Mouse (Mus musculus) heart, postnatal 25 days (tissue): ENCODE measurements around the gene Rint1. TPM values are rescaled to one million over a fixed set of nuclear protein-coding genes. Genes with fewer than 3 reads are reported as not detected.
A peak's percentile ranks its signal among the peaks of the same experiment; 100 is the strongest.
"Not testable (repeated sequence)": the region's sequence is repeated elsewhere in the genome, so short reads cannot be mapped to it uniquely, and the experiment has no call there.

ENCODE experiments used
- DNase-seq: peaks from one replicate; pipeline ENCODE4 v3.0.0; 2022; ENCODE audit warnings: low spot score
- intact Hi-C: fragments of 180-260 bp; cut with DNase I; formaldehyde crosslinking; loops from one replicate; pipeline ENCODE4 v1.15.1; 2025
- total RNA-seq, 2 experiments: library from RNA; stranded (reverse); gene quantifications; 2 replicates each; pipeline ENCODE4 v1.2.3; 2021

Gene Rint1
- total RNA-seq, 2 experiments from 2014 or later, result 11.3 to 12.5 TPM

DNA sequence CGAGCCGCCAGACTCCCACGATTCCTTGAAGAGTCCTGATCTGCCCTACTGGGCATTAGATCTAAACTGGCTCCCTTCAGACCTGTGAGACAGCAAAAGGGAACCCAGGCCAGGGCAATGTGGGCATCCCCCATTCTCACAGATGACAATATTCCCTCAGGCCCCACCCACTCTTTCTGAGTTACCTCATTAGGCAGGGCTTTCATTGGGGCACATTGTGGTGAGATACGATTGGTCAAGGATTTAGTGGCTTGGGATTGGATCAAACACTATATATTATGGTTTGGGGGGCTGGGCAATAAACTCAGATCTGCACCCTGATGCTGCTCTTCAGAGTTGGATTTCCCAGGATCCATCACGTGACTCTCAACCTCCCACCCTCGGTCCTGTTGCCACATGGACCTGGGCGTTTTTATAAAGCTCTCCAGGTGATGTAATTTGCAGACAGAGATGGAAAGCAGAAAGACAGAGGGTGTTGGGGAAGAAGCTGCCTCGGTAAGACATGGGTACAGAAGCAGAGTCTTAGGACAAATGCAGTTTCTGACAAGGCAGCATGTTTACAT is 36.7 kb downstream of the Rint1 start:
- intact Hi-C loops, result no loop called here
- DNase-seq, result no peak

DNA sequence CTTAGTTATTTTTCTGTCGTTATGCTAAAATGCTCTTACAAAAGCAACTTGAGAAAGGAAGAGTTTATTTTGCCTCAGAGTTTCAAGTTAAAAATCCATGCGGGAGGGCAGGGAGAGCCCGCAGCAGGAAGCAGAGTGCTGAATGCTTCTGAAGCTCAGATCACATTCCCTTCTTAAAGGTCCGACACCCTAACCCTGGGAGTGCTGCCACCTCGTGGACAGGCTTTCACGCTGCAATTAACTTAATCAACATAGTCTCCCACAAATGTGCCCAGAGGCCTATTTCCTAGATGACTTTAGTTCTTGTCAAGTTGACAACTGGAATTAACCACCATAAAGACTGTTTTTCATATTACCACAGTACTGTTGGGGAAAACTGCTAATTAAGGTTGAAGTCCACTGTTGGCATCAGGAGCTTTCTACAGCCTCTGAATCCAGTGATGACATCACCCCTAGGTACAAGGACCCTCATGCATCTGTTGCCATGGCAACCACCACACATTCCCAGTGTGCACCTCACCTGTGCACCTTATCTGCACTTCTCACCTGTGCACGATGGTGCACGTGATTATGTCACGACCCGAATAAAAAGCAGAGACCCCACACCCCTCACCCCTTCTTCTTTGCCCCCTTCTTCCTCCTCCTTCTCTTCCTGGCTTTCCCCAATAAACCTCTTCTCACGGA is 39.0 kb downstream of the Rint1 start:
- DNase-seq, result no peak
- intact Hi-C loops, result no loop called here

DNA sequence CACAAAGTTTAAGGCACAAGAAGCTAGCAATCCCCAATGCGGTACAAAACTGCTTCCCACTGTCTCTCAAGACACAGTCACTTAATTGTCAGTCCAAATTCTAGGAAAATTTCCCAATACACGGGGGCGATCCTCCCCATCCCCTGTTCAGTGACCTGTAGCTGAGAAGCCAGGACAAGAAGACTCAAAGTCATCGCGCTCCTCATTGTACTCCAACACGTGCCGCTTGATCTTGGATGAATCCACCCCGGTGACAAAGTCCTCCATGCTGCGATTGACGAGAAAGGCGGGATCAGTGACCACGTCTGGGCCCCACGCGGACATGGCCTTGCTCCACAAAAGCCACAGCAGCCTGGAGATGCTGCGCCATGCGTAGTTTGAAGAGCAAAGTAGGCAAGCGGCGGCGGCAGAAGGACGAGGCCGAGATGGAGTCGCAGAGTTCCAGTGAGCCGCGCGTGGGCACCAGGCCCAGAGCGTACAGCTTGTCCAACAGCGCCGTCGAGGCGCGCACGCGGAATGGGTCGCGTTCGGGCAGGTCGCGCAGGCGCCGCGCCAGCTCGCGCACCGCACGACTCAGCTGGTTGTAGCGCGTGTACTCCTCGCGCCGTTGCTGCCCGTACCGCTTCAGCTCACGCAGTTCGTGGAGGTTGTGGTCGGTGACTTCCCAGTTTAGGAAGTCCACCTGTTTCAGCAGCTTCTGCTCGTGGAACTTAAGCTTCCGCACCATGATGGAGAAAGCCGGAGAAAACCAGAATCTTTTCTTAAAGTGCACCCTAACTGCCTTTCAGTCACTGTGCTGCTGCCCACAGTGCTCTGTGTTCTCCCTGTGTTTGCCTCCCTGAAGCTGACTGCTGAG is 43.6 kb downstream of the Rint1 start:
- DNase-seq, result no peak
- intact Hi-C loops, result no loop called here

DNA sequence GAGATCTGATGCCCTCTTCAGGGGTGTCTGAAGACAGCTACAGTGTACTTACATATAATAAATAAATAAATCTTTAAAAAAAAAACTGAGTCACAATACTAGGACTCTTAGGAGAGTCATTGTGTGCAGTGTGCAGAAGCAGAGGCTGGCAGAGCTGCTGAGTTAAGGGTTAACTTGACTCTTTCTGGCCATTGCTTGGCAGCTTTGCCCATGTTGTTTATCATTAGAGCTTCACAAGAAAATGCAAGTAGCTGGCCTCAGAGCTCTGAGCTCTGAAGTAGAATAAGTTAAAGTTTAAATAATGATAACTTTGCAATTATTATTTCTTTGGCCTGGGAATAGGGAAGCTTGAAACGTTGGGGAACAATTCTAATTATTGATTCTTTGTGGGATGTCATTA is 48.2 kb downstream of the Rint1 start:
- intact Hi-C loops, DNase-seq: not testable (repeated sequence)

DNA sequence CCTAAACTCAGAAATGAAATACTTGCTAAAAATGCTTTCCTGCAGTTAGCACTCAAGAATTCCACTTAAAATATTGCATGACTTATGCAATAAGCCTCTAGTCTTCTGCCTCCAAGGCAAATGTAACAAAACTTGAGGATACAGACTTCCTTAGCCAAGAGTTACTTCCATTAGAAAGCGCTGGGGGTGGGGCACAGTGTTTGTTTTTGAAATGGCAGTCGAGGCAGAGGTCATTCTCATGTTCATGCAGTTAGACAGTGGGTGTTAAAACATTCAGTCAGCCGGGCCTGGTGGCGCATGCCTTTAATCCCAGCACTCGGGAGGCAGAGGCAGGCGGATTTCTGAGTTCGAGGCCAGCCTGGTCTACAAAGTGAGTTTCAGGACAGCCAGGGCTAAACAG is 50.6 kb downstream of the Rint1 start:
- DNase-seq, result no peak
- intact Hi-C loops, result no loop called here

DNA sequence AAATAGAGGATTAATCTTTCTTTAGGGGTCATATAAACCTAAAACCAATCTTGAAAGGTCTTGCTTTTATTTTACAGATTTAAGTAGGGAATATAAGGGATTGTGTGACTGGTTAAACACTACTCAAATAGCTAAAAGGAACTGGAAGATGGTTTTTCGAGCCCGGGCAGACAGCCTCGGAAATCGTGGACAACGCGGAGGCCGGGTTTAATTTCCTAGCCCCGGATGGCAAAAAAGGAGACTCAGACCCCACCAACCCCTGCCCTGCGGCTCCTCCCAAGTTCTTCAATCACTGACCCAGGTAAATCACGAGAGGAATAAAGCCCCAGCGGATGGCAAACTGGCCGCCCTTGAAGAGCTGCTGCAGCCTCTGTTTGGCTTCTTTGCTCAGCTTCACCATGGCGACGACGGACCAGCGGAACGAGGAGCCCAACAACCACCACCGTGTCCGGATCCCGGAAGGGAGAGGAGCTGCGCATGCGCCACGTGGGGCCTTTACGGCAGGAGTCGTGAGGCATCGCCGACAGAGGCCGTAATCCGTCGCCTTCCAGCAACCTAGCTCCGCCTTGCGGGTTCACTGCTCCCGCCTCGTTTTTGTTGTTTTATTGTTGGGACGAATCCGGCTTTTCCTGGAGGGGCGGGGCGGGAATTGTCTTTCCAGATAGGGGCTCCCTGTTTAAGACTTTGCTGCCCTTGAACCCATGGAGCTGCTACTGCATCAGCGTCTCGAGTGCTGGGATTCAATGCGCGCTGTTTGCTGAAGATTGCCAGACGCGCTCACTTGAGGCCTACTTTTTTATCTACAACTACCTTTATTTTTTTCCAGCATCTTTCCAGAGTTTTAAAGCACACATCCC is 56.4 kb downstream of the Rint1 start, which contains the start of gene Tomm7:
Gene Tomm7 (minus strand): TSS at position 488 of the 857 bp plus-strand sequence.
- peak; percentile 95 for DNase-seq
- intact Hi-C loops, result no loop called here

DNA sequence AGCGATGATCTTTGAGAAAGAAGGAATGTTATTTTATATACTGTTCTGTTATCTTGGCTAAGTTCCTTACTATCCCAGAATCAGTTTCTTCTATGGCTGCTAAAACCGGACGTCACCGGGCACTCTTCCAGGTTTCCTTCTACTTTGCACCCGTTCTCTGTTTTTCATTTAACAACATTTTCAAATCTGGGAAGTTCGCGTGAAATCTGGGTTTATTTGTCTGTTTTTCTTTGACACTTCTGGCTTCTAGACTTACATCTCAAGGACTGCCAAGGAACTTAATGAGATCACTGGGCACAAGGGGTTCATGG is 57.0 kb downstream of the Rint1 start:
- no peak for DNase-seq
- intact Hi-C loops, result no loop called here

DNA sequence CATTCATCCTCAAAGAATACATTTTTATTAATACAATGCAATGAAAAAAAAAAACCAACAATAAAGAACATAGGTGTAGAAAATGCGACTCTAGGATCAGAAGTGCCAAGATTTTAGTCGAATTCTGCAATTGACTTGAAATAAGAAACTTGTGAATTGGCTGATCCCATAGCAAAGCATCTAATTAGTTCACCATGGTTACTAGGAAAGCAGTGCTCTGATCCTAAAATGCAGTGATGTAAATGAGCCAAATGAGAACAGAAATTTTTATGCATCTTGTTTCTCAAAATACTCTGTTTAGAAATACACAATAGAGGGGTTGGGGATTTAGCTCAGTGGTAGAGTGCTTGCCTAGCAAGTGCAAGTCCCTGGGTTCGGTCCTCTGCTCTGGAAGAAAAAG is 57.6 kb downstream of the Rint1 start:
- intact Hi-C loops, result no loop called here
- DNase-seq, result no peak

DNA sequence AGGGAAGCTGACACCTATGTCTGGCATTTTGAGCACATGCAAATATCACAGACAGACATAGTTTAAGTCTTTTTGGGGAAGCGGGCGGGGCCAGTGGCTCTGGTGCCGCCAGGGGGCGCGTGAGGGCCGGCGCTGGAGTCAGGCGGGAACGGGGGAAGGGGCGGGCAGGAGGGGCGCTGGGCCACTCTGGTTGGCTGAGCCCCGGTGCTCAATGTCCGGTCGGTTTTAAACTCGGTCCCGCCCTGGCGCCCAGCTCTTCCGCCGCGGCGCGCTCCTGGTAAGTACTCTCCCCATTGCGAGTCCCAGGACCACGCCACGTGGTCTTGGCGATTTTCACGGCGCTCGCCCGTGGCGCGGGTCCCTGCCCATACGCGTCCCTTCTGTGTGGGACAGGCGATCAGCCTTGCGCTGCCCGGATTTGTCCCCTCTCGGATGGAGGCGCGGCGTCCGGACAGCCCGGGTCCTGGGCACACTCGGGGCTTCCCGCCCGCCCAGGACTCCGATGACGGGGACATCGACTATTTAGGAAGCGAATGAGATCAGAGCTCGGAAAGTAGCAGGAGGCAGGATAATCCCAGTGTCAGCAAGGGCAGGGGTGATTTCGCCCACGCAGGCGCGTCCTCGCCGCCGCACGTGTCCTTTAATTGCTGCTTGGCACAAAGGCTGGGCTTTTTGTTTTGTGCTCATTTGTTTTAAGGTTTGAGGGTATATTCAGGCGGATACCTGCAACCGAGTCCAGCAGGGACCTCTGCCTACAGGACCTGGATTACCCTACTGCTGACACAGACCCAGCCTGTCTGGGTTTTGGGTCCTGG is 63.0 kb downstream of the Rint1 start:
- intact Hi-C loops, result loop anchor here (1.0 to 10.0 kb wide), 2 partner anchors 227 to 314 kb away; partner anchors contain the start of gene Nupl2
- peak; percentile 79 for DNase-seq

DNA sequence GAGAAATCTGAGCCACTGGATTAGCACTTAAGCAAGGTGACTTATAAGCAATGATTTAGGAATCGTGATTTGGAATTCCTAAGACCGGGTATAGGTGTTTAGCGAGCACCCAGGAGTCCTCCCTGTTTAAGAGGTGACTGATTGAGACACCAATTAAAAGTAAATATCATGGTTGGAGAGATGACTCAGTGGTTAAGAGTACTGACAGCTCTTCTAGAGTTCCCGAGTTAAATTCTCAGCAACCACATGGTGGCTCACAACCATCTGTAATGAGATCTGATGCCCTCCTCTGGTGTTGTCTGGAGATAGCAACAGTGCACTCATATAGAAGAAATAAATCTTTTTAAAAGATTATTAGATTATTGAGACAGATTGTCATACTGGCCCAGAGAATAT is 63.6 kb downstream of the Rint1 start:
- DNase-seq, result not testable (repeated sequence)
- intact Hi-C loops, result loop anchor here (10.0 kb wide), 1 partner anchor 314 kb away; the partner anchor contains the start of gene Nupl2

DNA sequence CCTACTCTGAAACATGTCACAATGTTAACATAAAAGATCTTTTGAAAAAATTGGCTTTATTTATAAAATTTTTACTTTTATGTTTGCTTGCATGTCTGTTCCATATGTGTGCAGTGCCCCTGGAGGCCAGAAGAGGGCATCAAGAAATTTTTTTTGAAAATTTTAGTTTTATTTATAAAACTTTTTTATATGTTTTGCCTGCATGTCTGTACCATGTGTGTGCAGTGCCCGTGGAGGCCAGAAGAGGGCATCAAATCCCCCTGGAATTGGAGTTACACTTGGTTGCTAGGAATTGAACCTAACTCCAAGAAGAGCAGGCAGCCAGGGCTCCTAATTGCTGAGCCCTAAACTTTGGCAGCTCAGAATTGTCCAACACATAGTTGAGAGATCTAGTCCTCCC is 65.4 kb downstream of the Rint1 start:
- intact Hi-C loops, result loop anchor here (10.0 kb wide), 1 partner anchor 312 kb away; the partner anchor contains the start of gene Nupl2
- not testable (repeated sequence) for DNase-seq

DNA sequence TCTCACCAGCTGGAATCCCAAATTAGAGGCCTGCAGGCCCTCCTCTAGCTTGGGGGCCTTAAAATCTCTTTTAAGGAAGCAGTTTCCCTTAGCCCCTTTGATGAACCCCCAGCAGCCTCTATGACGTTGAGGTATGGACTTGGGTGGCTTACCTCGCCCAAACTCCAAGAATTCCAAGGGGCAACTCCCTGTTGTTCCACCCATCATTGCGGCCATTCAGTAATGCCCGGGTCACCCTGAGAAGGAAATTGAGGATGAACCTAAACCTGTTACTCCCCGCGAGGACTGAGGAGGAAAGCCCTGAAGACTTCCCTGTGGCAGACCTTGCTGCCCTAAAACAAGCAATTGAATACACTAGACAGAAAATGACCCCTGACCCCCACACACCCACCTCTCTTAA is 68.0 kb downstream of the Rint1 start:
- intact Hi-C loops, result loop anchor here (10.0 kb wide), 1 partner anchor 309 kb away; the partner anchor contains the start of gene Nupl2
- no peak for DNase-seq

DNA sequence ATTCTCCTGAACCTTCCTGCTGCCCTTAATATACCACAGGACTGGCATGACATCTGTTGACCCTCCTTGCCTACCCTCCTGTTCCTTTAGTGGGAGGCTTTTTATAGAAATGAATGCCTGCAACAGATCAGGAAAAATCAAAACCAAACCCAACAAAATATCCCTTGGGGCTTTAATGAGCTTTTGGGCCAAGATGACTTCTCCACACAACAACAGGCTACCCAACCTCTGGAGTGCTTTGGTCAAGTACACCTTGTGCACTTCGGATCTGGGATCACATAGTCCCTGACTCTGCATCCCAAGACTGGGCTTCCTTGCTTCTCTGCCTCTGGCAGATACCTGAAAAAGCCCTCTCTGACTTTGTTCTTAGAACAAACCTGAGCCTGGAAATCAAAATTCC is 68.7 kb downstream of the Rint1 start:
- intact Hi-C loops, result loop anchor here (10.0 kb wide), 1 partner anchor 309 kb away; the partner anchor contains the start of gene Nupl2
- DNase-seq, result no peak

DNA sequence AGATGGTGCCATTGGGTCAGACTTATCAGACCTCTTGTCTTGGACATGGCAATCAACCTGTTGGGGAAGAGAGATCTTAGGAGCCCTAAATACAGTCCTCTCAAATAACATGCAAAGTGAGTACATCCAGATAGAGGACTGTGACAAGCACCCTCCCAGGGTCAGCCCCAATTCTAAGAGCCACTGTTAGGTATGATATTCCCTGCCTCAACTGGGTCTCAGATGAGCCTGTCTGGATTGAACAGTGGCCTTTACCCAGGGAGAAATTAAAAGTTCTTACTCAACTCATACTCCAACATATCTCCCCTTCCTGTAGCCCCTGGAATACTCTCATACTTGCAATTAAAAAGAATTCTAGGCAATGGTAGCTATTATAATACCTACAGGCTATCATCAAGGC is 69.7 kb downstream of the Rint1 start:
- intact Hi-C loops, result loop anchor here (10.0 kb wide), 1 partner anchor 308 kb away; the partner anchor contains the start of gene Nupl2

DNA sequence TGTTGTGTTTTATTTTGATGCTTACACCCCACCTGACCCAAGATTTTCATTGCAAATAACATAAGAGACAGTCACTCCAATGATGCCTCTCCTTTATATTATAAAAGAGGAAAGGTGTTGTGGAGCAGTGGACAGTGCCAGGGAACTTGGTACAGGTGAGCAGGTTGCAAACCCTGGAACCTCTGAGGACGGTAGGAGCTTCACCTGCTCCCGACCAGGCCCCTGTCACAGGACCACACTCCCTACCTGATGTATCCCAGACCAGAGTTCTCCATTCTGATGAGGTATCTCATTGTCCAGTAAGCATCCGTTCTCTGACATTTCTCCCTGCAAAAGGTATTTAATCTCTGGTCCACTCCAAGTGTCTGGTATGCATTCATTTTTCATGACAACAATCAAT is 70.5 kb downstream of the Rint1 start:
- intact Hi-C loops, result loop anchor here (10.0 kb wide), 1 partner anchor 307 kb away; the partner anchor contains the start of gene Nupl2
- no peak for DNase-seq

More for the DNA sequence above, 69.7 kb downstream of the Rint1 start:
- DNase-seq, result no peak

DNA sequence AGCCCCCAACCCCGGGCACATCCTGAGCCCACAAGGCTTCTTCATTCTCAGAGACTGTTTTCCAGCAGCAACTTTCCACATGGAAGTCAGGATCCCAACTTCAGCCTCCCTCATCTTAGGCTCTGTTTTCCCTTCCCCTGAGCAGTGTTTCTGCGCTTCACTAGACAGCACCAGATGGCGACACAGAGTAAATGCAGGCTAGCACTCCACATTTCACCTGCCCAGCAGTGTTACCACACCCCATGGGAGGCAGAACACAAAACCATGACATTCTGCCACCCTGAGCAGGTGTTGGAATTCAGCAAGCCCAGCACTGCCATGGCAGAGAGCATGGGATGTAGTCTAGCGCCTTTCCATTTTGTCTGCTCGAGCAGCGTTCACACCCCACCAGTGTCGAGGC is 71.1 kb downstream of the Rint1 start:
- intact Hi-C loops, result loop anchor here (10.0 kb wide), 1 partner anchor 306 kb away; the partner anchor contains the start of gene Nupl2
- no peak for DNase-seq

DNA sequence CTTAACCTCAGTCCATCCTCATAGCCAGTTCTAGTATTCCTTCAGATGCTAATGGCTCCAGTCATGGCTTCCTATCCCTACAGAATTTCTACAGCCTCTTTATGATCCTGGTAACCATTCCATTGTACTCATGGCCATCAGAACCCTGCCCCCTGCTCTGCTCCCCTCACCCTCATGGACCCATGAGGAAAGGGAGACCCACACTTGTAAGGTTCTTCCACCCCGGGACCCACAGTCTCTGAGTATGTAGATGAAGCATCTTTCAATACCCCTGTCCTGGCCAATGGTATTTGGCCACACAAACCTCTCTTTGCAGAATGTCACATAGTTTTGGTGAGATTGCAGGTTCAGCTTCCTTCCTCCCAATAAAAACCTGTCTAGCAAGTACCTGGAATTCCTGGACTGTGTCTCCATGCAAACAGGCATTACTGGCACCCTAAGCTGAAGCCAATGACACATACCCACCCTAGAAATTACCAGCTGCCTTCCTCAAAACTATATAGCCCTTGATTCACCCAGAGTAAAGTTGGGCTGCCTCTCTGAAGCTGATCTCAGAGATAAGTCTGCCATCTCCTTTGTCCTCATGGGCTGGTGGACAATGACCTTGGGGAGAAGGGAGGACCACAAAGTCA is 71.7 kb downstream of the Rint1 start:
- no peak for DNase-seq
- intact Hi-C loops, result loop anchor here (10.0 kb wide), 1 partner anchor 306 kb away; the partner anchor contains the start of gene Nupl2

DNA sequence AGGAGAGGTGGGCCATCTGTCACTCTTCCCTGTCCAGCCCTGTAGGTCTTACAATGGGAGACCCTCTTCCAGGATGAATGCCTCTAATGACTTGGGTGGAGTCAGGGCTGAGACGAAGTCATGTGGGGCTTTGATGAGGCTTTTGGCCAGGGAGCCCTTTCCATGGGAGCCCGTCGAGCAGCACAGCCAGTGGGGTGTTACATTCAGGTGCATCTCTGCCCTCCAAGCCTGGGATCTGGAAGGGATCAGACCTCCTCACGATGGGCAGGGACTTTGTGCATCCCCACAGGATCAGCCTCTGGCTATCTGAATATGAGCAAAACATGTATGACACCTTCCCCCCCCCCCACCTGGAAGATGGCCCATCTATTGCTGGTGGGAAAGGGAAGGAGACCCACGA is 72.4 kb downstream of the Rint1 start:
- DNase-seq, result no peak
- intact Hi-C loops, result loop anchor here (10.0 kb wide), 1 partner anchor 305 kb away; the partner anchor contains the start of gene Nupl2
